Mouse (Mus musculus) ovary, adult 2 months (tissue): Measurements from ENCODE around the gene Flt4. TPM values are rescaled to one million over a fixed set of nuclear protein-coding genes. Genes with fewer than 3 reads are reported as not detected.

Experiments used
- polyA plus RNA-seq: library from polyadenylated mRNA; depleted of rRNA; stranded (reverse); fragments of >200 nt; gene quantifications from 2 replicates; pipeline ENCODE4 v1.2.3, GENCODE M21; 2012; rRNA removed

Gene Flt4
- 22.5 TPM in 2 replicates for polyA plus RNA-seq

GRCm38 (mm10) chr11:49608938-49609867, at the start of gene Flt4:
Gene Flt4, plus strand, starts transcription at chr11:49609263.

GRCm38 (mm10) chr11:49663310-49663709, 54.2 kb downstream of the Flt4 start, which contains the start of gene Scgb3a1:
Gene Scgb3a1, plus strand, starts transcription at chr11:49663610.

Other genes with a start within 250 kb of the Flt4 start
- gene Olfr1389, start 186.2 kb upstream of the Flt4 start, polyA plus RNA-seq = not detected in 2 replicates
- 0.06 and 0.18 TPM in 2 replicates for gene Olfr1388, start 172.6 kb upstream of the Flt4 start, polyA plus RNA-seq
- gene Olfr1387, start 153.9 kb upstream of the Flt4 start, polyA plus RNA-seq = not detected in 2 replicates
- not detected in 2 replicates for gene Olfr1386, start 144.2 kb upstream of the Flt4 start, polyA plus RNA-seq
- not detected in 2 replicates for gene Olfr1385, start 120.2 kb upstream of the Flt4 start, polyA plus RNA-seq
- not detected in 2 replicates for gene Olfr1384, start 102.5 kb upstream of the Flt4 start, polyA plus RNA-seq
- not detected in 2 replicates for gene Olfr1383, start 89.6 kb upstream of the Flt4 start, polyA plus RNA-seq
- gene Olfr1382, start 81.0 kb upstream of the Flt4 start, polyA plus RNA-seq = not detected in 2 replicates
- not detected in 2 replicates for gene Olfr1381, start 65.8 kb upstream of the Flt4 start, polyA plus RNA-seq
- gene Olfr1380, start 52.4 kb upstream of the Flt4 start, polyA plus RNA-seq = not detected in 2 replicates
- 3.6 and 4.4 TPM in 2 replicates for gene Scgb3a1, start 54.3 kb downstream of the Flt4 start, polyA plus RNA-seq
- gene Cnot6, start 103.5 kb downstream of the Flt4 start, polyA plus RNA-seq = 20.1 and 21.7 TPM in 2 replicates
- gene Gfpt2, start 184.9 kb downstream of the Flt4 start, polyA plus RNA-seq = 11.0 and 14.4 TPM in 2 replicates
- gene Mapk9, start 237.5 kb downstream of the Flt4 start, polyA plus RNA-seq = 22.2 and 27.5 TPM in 2 replicates